Mouse (Mus musculus) lung, adult 2 months (tissue): ENCODE measurements around the gene Gsdma.

Experiments
- CTCF ChIP-seq: fragments of 200-500 bp; IDR thresholded peaks from 2 replicates; pipeline ENCODE4 v1.5.1; 2011; ENCODE audit warnings: mild to moderate bottlenecking, low read length, control low read depth; ENCODE audit not compliant: insufficient read depth
- POLR2A ChIP-seq: fragments of 200-500 bp; IDR thresholded peaks from 2 replicates; pipeline ENCODE4 v1.6.1; 2011; ENCODE audit warnings: low read depth, mild to moderate bottlenecking, control low read depth, low read length, borderline replicate concordance; ENCODE audit errors: extremely low read depth

- TF ChIP-seq POLR2A (no peak), CTCF (no peak)
Observed at GRCm38 (mm10) chr11:98725926-98726506, 61.9 kb downstream of the Gsdma start.
